Mouse (Mus musculus): Measurements from ENCODE around the gene Slc44a1. TPM values are rescaled to one million over a fixed set of nuclear protein-coding genes. Genes with fewer than 3 reads are reported as not detected.

The Slc44a1 gene
- total RNA-seq, 2 experiments from 2014 or later, result 60.7 to 71.0 TPM

DNA sequence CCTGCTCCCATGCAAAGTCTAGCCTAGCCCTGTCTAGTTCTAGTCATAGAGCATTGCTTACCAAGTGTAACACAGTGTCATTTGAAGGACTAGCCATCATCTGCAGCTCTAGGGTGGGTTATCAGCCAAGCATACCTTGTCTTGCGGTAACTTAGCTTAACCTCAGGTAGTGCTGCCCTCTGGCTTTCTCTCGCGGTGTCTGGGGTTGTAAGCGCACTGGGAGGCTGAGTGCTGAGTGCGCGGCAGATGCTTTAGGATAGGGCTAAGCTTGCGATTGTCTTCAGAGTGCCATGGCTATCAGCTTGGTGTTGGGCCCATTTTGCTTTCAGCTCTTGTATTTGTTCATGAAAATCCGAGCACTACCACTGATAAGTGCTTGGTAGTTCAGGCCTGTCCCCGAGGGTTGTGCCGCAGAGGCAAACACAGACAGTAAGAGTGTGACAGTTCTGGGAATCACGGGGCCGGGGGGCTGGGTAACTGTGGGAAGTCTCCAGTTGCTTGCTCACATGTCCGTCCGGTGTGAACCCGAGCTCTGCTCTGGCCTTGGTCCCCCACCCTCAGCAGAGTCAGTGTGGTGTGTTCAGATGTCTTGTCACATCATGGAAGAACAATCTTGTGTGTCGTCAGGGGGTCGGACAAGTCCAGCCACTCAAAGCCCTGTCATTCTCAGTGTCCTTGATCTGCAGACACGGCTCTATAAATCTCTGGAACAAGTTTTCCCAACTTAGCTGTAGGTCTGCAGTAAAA, 22.5 kb downstream of the Slc44a1 start:
- no peak for DNase-seq (ENCODE audit: low spot score in 2 of 2)

GRCm38 (mm10) chr4:53465887-53466286, 25.7 kb downstream of the Slc44a1 start:
- DNase-seq (ENCODE audit: low spot score in 2 of 2), result no peak

DNA sequence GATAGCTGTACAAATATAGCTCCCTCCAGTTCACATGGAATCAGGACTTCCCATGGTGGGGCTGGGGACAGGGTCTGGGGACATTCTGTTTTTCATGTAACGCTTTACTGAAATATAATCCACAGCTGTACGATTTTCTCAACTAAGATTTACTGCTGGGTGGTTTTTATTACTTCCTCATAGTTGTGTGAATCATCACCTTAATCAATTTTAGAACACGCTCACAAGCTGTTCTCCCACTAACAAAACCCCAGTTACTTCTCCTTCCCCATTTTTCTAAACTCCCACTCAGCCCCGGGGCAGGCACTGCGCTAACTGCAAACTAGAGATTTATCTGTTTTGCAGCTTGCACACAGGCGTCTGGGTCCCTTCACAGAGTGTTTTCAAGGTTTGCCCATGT, 28.8 kb downstream of the Slc44a1 start:
- DNase-seq (ENCODE audit: low spot score in 2 of 2), result no peak

DNA sequence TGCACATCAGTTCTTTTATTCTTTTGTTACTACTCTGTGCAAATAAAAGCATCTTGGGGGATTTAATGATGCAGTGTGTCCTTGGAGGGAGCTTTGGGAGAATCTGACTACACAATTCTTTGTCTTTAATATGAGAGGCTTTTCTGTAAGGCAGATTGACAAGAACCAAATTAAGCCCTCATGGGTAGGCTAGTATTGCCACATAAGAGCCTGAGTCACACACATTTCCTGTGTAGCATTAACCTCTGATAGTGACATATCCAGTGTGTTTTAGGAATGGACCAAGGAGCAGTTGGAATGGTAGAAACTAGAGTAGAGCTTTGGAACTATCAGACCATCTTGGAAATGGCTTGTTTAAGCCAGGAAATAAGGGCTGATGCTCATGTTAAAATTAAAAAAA, 33.9 kb downstream of the Slc44a1 start:
- DNase-seq (ENCODE audit: low spot score in 2 of 2), result no peak

DNA sequence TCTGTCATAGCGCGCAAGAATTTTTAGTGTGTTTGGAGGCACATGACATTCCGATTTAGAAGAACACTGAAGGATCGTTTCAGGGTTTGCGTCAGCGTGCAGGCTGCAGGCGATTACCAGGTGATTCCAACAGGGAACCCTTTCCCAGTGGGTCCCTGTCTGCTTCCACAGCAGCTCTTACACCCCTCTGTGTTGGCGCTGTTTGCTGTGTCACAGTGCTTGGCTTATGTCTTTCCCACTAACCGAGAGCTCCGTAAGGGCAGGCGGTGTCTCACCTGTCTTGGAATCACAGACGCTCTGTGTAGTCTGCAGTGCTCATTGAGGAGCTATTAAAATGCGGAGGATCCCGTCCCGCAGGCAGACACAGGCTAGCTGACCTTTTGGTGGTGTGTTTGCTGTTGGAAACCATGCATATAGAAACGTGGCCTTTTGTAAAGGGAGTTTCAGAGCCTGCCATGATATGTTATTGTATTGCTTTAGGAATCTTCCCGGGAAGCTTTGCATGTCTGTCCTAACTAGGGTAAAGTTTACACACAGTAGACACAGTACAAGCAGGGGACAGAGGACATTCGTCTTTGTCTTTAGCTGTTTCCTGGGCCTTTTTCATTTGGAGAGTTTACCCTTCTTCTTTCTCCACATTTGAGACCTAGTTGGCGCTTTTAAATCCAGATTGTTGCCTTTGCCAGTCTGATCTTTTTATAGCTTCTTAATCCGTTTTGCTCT, 35.2 kb downstream of the Slc44a1 start:
- no peak for DNase-seq (ENCODE audit: low spot score in 2 of 2)

- DNase-seq (ENCODE audit: low spot score in 2 of 2), result no peak
Measured at GRCm38 (mm10) chr4:53478644-53479043, 38.4 kb downstream of the Slc44a1 start.

- no peak for DNase-seq (ENCODE audit: low spot score in 2 of 2)
Measured at GRCm38 (mm10) chr4:53487216-53488188, 47.3 kb downstream of the Slc44a1 start.

GRCm38 (mm10) chr4:53488803-53489202, 48.6 kb downstream of the Slc44a1 start:
- peak; percentile 45 to 65 for DNase-seq (ENCODE audit: low spot score in 2 of 2)

GRCm38 (mm10) chr4:53490371-53490770, 50.2 kb downstream of the Slc44a1 start:
- no peak for DNase-seq (ENCODE audit: low spot score in 2 of 2)

DNA sequence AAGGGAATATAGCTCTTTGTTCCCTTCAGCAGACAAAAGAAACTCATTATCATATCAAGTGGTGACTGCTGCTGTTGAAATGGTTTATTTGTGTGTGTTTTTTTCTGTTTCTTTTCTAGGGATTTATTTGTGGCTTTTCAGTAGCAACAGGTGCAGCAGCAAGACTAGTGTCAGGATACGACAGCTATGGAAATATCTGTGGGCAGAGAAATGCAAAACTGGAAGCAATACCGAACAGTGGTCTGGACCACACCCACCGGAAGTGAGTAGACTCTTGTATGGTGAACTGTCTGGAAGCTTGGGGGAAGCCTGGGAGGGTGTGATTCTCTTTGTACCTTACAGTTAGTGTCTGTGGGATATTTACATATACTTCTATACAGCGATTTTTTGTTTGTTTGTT, 51.1 kb downstream of the Slc44a1 start:
- DNase-seq (ENCODE audit: low spot score in 2 of 2), result no peak

- no peak for DNase-seq (ENCODE audit: low spot score in 2 of 2)
Measured at GRCm38 (mm10) chr4:53495646-53496045, 55.4 kb downstream of the Slc44a1 start.

GRCm38 (mm10) chr4:53502764-53503163, 62.6 kb downstream of the Slc44a1 start:
- no peak for DNase-seq (ENCODE audit: low spot score in 2 of 2)

DNA sequence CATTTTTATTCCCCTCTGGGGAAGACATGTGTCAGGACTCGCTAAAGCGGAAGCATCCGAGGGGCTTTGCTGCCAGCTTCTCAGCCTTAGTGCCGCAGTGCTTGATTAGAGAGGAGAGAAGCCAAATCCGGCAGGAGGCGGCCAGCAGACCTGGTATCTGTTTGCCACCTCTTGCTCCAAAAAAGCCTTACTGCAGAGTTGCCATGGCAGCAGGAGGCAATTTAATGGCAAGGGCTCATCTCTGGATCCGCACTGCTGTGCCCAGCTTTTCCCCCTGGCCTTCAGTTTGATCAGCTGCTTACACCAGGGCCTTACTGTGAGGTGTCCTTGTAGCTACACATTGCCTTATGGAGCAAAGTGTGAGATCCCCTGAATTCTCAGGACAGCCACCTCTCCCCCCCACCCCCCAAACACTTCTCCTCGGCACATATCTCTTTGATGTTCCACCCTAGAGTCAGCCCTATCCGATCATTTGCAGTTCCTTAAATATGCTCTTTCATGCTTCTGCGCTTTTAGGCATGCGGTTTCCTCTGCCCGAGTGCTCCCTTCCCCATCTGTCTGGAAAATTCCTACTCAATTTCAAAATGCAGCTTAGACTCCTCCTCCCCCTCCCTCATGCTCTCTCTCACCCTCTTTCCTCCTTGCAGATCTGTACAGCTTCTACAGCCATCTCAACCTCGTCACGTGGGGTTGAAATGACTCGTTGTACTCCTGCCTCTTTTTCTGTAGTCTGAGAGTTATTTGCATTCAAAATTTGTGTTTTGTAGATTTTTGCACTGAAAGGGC, 72.1 kb downstream of the Slc44a1 start:
- peak; percentile 64 to 73 for DNase-seq (ENCODE audit: low spot score in 2 of 2)

GRCm38 (mm10) chr4:53513276-53514081, 73.3 kb downstream of the Slc44a1 start:
- no peak for DNase-seq (ENCODE audit: low spot score in 2 of 2)

GRCm38 (mm10) chr4:53516011-53516532, 75.9 kb downstream of the Slc44a1 start:
- DNase-seq (ENCODE audit: low spot score in 2 of 2), result peak; percentile 59 to 62

- DNase-seq (ENCODE audit: low spot score in 2 of 2), result no peak
Measured at GRCm38 (mm10) chr4:53519429-53519828, 79.2 kb downstream of the Slc44a1 start.

DNA sequence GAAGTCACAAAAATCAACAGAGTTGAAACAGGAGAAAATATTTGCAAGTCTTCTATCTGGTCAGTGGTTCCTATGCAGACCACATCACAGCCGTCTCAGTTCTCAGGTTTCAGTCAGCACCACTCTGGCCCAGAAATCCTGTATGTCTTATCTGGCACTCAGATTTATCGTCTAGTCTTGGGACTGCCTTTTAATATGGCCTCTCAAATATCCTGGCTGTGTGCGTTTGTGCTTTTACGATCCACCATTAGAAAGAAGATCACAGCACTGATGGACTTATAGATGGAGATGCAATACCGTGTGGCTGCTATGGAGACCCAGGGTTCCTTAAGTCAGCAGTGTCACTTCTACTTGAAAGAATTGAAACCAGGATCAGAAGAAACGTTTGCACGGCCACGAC, 80.8 kb downstream of the Slc44a1 start:
- DNase-seq (ENCODE audit: low spot score in 2 of 2), result no peak

DNA sequence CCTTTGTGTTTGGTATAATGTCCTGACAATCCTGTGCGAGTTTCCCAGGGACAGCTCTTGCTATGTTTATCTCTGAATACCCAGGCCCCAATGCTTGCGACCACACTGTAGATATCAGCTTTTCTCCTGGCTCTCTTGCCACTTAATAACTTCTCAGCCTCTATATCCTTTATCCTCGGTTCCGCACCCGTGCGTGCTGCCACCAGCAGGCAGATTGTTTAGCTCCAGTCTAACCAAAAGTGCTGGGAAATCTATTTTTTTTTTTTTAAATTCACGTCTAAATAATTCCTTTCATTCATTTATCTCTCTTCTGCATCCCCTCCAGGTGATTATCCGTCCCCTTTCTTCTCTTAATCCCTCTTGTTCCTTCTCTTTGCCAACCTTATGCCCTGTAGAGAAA, 82.4 kb downstream of the Slc44a1 start:
- DNase-seq (ENCODE audit: low spot score in 2 of 2), result no peak

GRCm38 (mm10) chr4:53525503-53525902, 85.3 kb downstream of the Slc44a1 start:
- no peak for DNase-seq (ENCODE audit: low spot score in 2 of 2)

DNA sequence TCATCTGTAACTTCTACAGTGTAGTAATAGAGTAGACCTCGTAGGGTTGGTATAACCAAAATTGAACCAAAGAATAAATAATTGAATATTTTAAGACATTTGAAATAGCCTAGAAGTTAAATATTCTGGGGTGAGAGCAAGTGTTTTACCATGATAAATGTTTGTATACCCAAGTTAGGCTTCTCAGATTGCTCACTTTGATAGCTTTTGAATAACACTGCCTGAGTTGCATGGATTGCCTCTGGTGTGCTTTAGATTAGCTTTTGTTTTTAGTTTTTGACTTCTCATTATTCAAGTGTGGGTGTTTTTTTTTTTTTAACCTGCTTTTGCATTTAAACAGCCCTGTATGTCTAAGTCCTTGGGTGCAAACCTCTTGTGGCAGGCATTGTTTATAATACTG, 85.8 kb downstream of the Slc44a1 start:
- DNase-seq (ENCODE audit: low spot score in 2 of 2), result no peak
